Mouse (Mus musculus): ENCODE data around the gene Eif2b5. TPM values are rescaled to one million over a fixed set of nuclear protein-coding genes. Genes with fewer than 3 reads are reported as not detected.

The Eif2b5 gene
- polyA plus RNA-seq, 1 experiment from 2014 or later = 83.3 TPM

DNA sequence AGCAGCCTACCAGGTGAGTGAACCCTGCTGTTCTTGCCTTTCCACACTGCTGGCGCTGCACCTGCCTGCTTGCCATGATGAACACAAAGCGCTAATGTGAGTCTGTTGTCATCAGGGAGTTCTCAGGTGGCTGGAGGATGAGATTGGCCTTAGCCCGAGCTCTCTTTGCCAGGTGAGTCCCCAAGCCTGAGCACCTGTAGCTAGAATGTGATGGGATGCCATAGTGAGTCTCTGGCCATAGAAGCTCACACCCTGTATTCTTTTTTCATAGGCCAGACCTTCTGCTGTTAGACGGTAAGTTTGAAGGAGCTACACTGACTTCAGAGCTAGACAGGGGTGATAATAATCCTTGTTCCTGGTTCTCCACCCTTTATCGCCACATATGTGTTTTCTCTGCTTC lies 53.1 kb downstream of the Eif2b5 start:
- Histone ChIP-seq H3K4me3 (ENCODE audit: low read depth, low read length) (no peak overlapping the region), H3K27me3 (ENCODE audit: control insufficient read depth, insufficient read depth, low read length) (no peaks in the 10 kb centered on the region), H3K4me2 (no peak overlapping the region), H3K27ac (ENCODE audit: low read depth, low read length) (no peak overlapping the region), H3K36me3 (ENCODE audit: control insufficient read depth, insufficient read depth, low read length) (peaks cover 28% of the 10 kb centered on the region), H3K9me3 (replicated peaks; ENCODE audit: control insufficient read depth, low read length) (no peaks in the 10 kb centered on the region), H3K4me1 (ENCODE audit: control insufficient read depth, insufficient read depth, low read length) (peaks cover 15% of the 10 kb centered on the region), H3K9ac (ENCODE audit: low read depth, low read length) (no peak overlapping the region)
- 91% methylated on average over 5 of the region's 5 CpGs for WGBS (ENCODE audit: insufficient replicate concordance)
- no peak for ATAC-seq (replicated peaks; ENCODE audit: insufficient number of reproducible peaks, low FRiP score, low TSS enrichment)

DNA sequence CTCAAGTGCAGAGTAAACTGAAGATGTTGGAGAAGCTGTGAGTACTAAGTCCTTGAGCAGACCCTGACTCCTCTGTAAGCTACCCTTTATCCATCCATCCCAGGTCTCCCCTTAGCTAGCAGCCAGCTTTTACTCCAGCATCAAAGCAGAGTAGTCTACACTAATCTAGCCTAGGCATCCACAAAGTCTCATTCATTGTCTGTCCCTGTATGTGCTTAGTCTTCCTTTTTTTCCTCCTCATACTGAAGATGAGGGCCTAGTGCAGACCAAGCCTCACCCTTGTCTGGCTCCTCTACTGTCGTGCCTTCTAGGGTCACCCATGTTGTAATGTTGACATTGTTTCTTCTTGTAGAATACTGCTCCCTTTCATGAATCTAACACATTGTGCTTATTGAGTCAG lies 54.0 kb downstream of the Eif2b5 start:
- WGBS (ENCODE audit: insufficient replicate concordance) = 79% methylated on average over 1 of the region's 1 CpGs
- no peak for ATAC-seq (replicated peaks; ENCODE audit: insufficient number of reproducible peaks, low FRiP score, low TSS enrichment)
- no peak overlapping the region for H3K27ac ChIP-seq (ENCODE audit: low read depth, low read length)
- H3K4me1 ChIP-seq (ENCODE audit: control insufficient read depth, insufficient read depth, low read length) = peaks cover 12% of the 10 kb centered on the region; the same call in 1 of the 2 replicates
- H3K9me3 ChIP-seq (replicated peaks; ENCODE audit: control insufficient read depth, low read length) = no peaks in the 10 kb centered on the region
- no peak overlapping the region for H3K9ac ChIP-seq (ENCODE audit: low read depth, low read length)
- H3K27me3 ChIP-seq (ENCODE audit: control insufficient read depth, insufficient read depth, low read length) = no peaks in the 10 kb centered on the region
- H3K36me3 ChIP-seq (ENCODE audit: control insufficient read depth, insufficient read depth, low read length) = peaks cover 28% of the 10 kb centered on the region
- no peak overlapping the region for H3K4me3 ChIP-seq (ENCODE audit: low read depth, low read length)
- H3K4me2 ChIP-seq = no peak overlapping the region

DNA sequence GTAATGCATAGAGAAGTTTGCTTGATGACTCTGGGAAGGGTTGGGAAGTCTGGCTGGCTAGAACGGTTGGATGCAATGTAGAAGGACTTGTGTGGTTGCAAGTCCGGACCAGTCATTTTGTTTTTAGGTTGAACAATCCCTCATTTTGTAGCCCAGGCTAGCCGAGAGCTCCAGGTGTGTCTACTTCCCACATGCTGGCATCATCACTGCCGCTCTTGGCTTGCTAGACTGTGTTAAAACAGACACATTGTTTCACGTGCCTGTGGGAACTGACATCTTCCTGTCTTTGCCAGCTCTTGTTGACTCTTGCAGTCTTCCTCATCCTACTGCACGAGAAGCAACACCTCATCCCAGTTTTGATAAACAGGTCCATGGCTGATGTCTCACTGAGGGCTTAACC lies 56.4 kb downstream of the Eif2b5 start:
- H3K9me3 ChIP-seq (replicated peaks; ENCODE audit: control insufficient read depth, low read length) = no peaks in the 10 kb centered on the region
- H3K4me2 ChIP-seq = no peak overlapping the region
- ATAC-seq (replicated peaks; ENCODE audit: insufficient number of reproducible peaks, low FRiP score, low TSS enrichment) = no peak
- H3K4me1 ChIP-seq (ENCODE audit: control insufficient read depth, insufficient read depth, low read length) = no peaks in the 10 kb centered on the region
- H3K9ac ChIP-seq (ENCODE audit: low read depth, low read length) = no peak overlapping the region
- no peak overlapping the region for H3K27ac ChIP-seq (ENCODE audit: low read depth, low read length)
- no peak overlapping the region for H3K4me3 ChIP-seq (ENCODE audit: low read depth, low read length)
- H3K27me3 ChIP-seq (ENCODE audit: control insufficient read depth, insufficient read depth, low read length) = no peaks in the 10 kb centered on the region
- peaks cover 43% of the 10 kb centered on the region for H3K36me3 ChIP-seq (ENCODE audit: control insufficient read depth, insufficient read depth, low read length)
- 83% methylated on average over 6 of the region's 6 CpGs for WGBS (ENCODE audit: insufficient replicate concordance)

DNA sequence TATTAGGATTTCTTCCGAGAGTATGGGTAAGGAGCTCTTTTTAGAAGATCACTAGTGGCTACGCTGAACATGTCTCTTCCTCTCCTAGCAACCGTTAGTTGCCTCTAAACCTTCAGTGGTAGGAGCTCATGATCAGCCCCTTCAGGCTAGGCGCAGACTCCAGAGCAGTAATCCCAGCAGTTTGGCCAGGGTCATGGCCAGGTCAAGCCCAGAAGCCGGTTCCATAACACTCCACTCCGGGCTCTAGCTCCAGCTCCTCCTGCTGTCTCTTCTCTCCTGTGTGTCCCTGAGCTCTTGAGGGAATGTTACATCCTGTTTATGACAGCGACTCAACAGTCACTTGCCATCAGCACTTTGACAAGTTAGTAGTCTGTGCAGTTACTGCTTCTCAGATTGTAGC lies 58.8 kb downstream of the Eif2b5 start:
- Histone ChIP-seq H3K4me2 (no peak overlapping the region), H3K4me1 (ENCODE audit: control insufficient read depth, insufficient read depth, low read length) (no peaks in the 10 kb centered on the region), H3K36me3 (ENCODE audit: control insufficient read depth, insufficient read depth, low read length) (peaks cover 47% of the 10 kb centered on the region), H3K9me3 (replicated peaks; ENCODE audit: control insufficient read depth, low read length) (no peaks in the 10 kb centered on the region), H3K9ac (ENCODE audit: low read depth, low read length) (no peak overlapping the region), H3K27ac (ENCODE audit: low read depth, low read length) (no peak overlapping the region), H3K4me3 (ENCODE audit: low read depth, low read length) (no peak overlapping the region), H3K27me3 (ENCODE audit: control insufficient read depth, insufficient read depth, low read length) (no peaks in the 10 kb centered on the region)
- no peak for ATAC-seq (replicated peaks; ENCODE audit: insufficient number of reproducible peaks, low FRiP score, low TSS enrichment)
- 68% methylated on average over 7 of the region's 7 CpGs for WGBS (ENCODE audit: insufficient replicate concordance)

Other genes starting within 250 kb of the Eif2b5 start
- gene Parl, start 196.4 kb upstream of the Eif2b5 start, polyA plus RNA-seq (2014; fragmentation: Nextera tagmentation; extraction: Ambion mirVana) = 78.0 and 79.7 TPM in 2 replicates
- gene Cyp2ab1, start 173.4 kb upstream of the Eif2b5 start, polyA plus RNA-seq (2014; fragmentation: Nextera tagmentation; extraction: Ambion mirVana) = not detected in 2 replicates
- gene Abcc5, start 72.4 kb upstream of the Eif2b5 start, polyA plus RNA-seq (2014; fragmentation: Nextera tagmentation; extraction: Ambion mirVana) = 54.6 and 66.1 TPM in 2 replicates
- 32.2 and 34.8 TPM in 2 replicates for gene Dvl3, start 18.2 kb downstream of the Eif2b5 start, polyA plus RNA-seq (2014; fragmentation: Nextera tagmentation; extraction: Ambion mirVana)
- gene Ap2m1, start 36.7 kb downstream of the Eif2b5 start, polyA plus RNA-seq (2014; fragmentation: Nextera tagmentation; extraction: Ambion mirVana) = 490 and 502 TPM in 2 replicates
- gene Abcf3, start 49.8 kb downstream of the Eif2b5 start, polyA plus RNA-seq (2014; fragmentation: Nextera tagmentation; extraction: Ambion mirVana) = 41.4 and 44.9 TPM in 2 replicates
- gene Vwa5b2, start 90.7 kb downstream of the Eif2b5 start, polyA plus RNA-seq (2014; fragmentation: Nextera tagmentation; extraction: Ambion mirVana) = 0.08 and 0.20 TPM in 2 replicates
- gene Eef1akmt4, start 112.8 kb downstream of the Eif2b5 start, polyA plus RNA-seq (2014; fragmentation: Nextera tagmentation; extraction: Ambion mirVana) = 26.6 and 28.0 TPM in 2 replicates
- 0.10 TPM in 1 of 2 replicates, not detected in the other for gene Gm49333, start 112.8 kb downstream of the Eif2b5 start, polyA plus RNA-seq (2014; fragmentation: Nextera tagmentation; extraction: Ambion mirVana)
- 39.5 and 41.3 TPM in 2 replicates for gene Alg3, start 112.9 kb downstream of the Eif2b5 start, polyA plus RNA-seq (2014; fragmentation: Nextera tagmentation; extraction: Ambion mirVana)
- 0.84 and 0.96 TPM in 2 replicates for gene Camk2n2, start 122.5 kb downstream of the Eif2b5 start, polyA plus RNA-seq (2014; fragmentation: Nextera tagmentation; extraction: Ambion mirVana)
- gene Ece2, start 131.0 kb downstream of the Eif2b5 start, polyA plus RNA-seq (2014; fragmentation: Nextera tagmentation; extraction: Ambion mirVana) = 1.3 and 1.6 TPM in 2 replicates
- 275 and 327 TPM in 2 replicates for gene Psmd2, start 152.8 kb downstream of the Eif2b5 start, polyA plus RNA-seq (2014; fragmentation: Nextera tagmentation; extraction: Ambion mirVana)
- gene Eif4g1, start 169.5 kb downstream of the Eif2b5 start, polyA plus RNA-seq (2014; fragmentation: Nextera tagmentation; extraction: Ambion mirVana) = 117 and 133 TPM in 2 replicates
- 2.6 and 4.9 TPM in 2 replicates for gene Fam131a, start 194.4 kb downstream of the Eif2b5 start, polyA plus RNA-seq (2014; fragmentation: Nextera tagmentation; extraction: Ambion mirVana)
- 65.0 and 65.9 TPM in 2 replicates for gene Polr2h, start 218.8 kb downstream of the Eif2b5 start, polyA plus RNA-seq (2014; fragmentation: Nextera tagmentation; extraction: Ambion mirVana)
- gene Clcn2, start 218.9 kb downstream of the Eif2b5 start, polyA plus RNA-seq (2014; fragmentation: Nextera tagmentation; extraction: Ambion mirVana) = 5.7 and 6.7 TPM in 2 replicates
- gene Chrd, start 234.3 kb downstream of the Eif2b5 start, polyA plus RNA-seq (2014; fragmentation: Nextera tagmentation; extraction: Ambion mirVana) = 0.21 and 0.42 TPM in 2 replicates
- 0.49 TPM in 1 of 2 replicates, not detected in the other for gene Thpo, start 235.7 kb downstream of the Eif2b5 start, polyA plus RNA-seq (2014; fragmentation: Nextera tagmentation; extraction: Ambion mirVana)

Data from heart, embryonic 11.5 days (tissue).